Mouse (Mus musculus) myocyte (in vitro differentiated cells): Measurements from ENCODE around the gene Sec22a.

Source experiments
- E2F4 ChIP-seq: IDR thresholded peaks from one replicate; pipeline ENCODE4 v1.6.1; 2011; ENCODE audit warnings: mild to moderate bottlenecking, control low read depth, moderate library complexity; ENCODE audit not compliant: insufficient read depth
- MYOG ChIP-seq, 3 experiments: IDR thresholded peaks; one replicate each; pipeline ENCODE4 v1.6.1; 2011; ENCODE audit warnings: control low read depth in 2 of 3, low read depth in 2 of 3, mild to moderate bottlenecking in 2 of 3; ENCODE audit not compliant: insufficient read length in 2 of 3, control insufficient read depth in 1 of 3, insufficient read depth in 1 of 3
- POLR2A ChIP-seq: IDR thresholded peaks from one replicate; pipeline ENCODE4 v1.6.1; 2011; ENCODE audit warnings: low read depth, mild to moderate bottlenecking, control low read depth, moderate library complexity; ENCODE audit not compliant: insufficient read length
- REST ChIP-seq: IDR thresholded peaks from one replicate; pipeline ENCODE4 v1.6.1; 2011; ENCODE audit warnings: mild to moderate bottlenecking, control low read depth, moderate library complexity; ENCODE audit not compliant: insufficient read depth, insufficient read length

- TF ChIP-seq POLR2A (no peak), MYOG (IDR thresholded peaks at IDR 0.05; ENCODE audit: control insufficient read depth in 1 of 3, insufficient read depth in 1 of 3, insufficient read length in 2 of 3, low read depth in 2 of 3) (no peak), E2F4 (no peak), REST (no peak)
These were observed 3.1 kb downstream of the Sec22a start for GRCm38 (mm10) chr16:35360593-35360992.
